Mouse (Mus musculus) erythroblast, embryonic 14.5 days (primary cell): ENCODE results near the gene Bmp2.

Experiments used
- GATA1 ChIP-seq: IDR thresholded peaks from 2 replicates; pipeline ENCODE4 v1.6.1; 2012; ENCODE audit warnings: low read length, inconsistent platforms, mixed read lengths
- TAL1 ChIP-seq: IDR thresholded peaks from 3 replicates; pipeline ENCODE4 v1.6.1; 2012; ENCODE audit warnings: low read length, inconsistent platforms, mixed read lengths

DNA sequence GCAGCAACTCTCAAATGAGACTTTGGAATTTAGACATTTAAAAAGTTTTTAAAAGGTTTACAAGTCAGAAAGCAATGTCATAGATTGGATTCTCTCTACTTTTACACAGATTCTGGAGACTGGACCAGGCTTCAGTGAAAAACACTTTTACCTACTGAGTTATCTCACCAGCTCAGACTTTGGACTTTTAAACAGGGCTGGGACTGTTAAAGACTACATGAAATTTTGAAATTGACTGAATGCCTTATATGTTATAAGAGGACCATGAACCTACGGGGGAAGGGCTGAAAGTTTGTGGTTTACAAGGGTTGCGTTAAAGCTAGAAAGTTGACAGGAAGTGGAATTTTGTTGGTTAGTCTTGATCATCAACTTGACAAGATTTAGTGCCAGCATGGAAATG lies 34.1 kb upstream of the Bmp2 start:
- TF ChIP-seq TAL1 = no peak
- no peak for TF ChIP-seq GATA1
